Mouse (Mus musculus): ENCODE results near the gene Ppp1r8. TPM values are rescaled to one million over a fixed set of nuclear protein-coding genes. Genes with fewer than 3 reads are reported as not detected.

Ppp1r8 gene
- polyA plus RNA-seq, 1 experiment from 2014 or later: 60.4 TPM

DNA sequence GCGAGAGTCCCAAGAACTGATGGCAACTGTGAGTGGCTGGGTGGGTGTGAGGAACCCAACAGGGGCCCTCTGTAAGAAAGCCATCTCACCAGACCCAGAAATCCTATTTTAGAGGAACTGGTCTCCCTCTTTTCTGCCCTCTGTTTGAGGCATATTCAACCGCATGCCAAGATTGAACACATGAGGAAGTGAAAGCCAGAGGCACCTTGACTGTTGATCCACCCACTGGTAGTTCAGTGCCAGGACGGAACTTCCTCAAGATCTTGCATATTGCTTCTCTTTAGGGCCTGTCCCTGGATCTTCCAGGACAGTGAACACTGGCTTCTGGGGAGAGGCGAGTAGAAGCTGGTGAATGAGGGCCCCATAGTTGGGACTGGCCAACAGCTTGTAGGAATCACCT, 62.7 kb downstream of the Ppp1r8 start:
- H3K4me2 ChIP-seq: no peak overlapping the region
- peaks cover 45% of the 10 kb centered on the region for H3K36me3 ChIP-seq (ENCODE audit: insufficient read depth)
- no peaks in the 10 kb centered on the region for H3K4me1 ChIP-seq (ENCODE audit: insufficient read depth)
- H3K9ac ChIP-seq: no peak overlapping the region
- 86% methylated on average over 4 of the region's 4 CpGs for WGBS
- no peaks in the 10 kb centered on the region for H3K27me3 ChIP-seq (ENCODE audit: insufficient read depth, low read length)
- H3K4me3 ChIP-seq (ENCODE audit: low read depth, low read length): no peak overlapping the region
- no peak for ATAC-seq (ENCODE audit: insufficient read depth)
- H3K9me3 ChIP-seq (ENCODE audit: low read depth, low read length): no peaks in the 10 kb centered on the region
- TF ChIP-seq CTCF (IDR thresholded peaks at IDR 0.05; ENCODE audit: low read depth): no peak
- H3K27ac ChIP-seq (ENCODE audit: low read depth): no peak overlapping the region
- peak; percentile 26 for DNase-seq

DNA sequence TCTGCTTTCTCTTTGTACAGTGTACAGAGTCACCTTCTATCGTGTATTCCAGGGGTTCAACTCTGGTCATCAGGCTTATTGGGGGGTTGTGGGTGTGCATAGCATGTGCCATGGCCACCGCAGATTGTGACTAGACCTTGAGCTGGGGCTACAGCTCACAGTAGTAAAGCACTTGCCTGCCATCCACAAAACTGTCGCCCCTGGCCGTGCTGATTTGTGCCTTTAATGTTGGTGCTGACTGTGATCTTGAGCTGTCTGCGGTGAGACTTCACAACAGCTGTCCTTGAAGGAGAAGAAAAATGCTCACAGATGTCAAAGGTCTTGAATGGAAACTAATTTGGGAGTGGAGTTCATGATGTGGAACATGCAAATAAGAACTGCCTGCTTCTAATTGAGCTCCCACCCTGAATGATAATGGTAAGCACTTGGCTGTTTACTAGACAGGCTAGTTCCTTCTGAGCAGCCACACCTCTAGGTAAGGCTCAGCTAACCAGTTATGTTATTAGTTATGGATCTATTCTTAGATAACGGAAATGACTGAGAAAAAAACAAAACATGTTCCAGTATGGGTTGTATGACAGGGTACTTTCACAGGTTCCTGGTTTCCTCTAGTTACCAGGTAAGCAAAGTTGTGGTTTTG, 64.3 kb downstream of the Ppp1r8 start:
- DNase-seq (no peak), ATAC-seq (ENCODE audit: insufficient read depth) (no peak)
- 93% methylated on average over 6 of the region's 6 CpGs for whole genome bisulfite sequencing

More for the DNA sequence above, 64.3 kb downstream of the Ppp1r8 start:
- Histone ChIP-seq H3K4me1 (ENCODE audit: insufficient read depth) (no peaks in the 10 kb centered on the region), H3K27me3 (ENCODE audit: insufficient read depth, low read length) (no peaks in the 10 kb centered on the region), H3K4me3 (ENCODE audit: low read depth, low read length) (no peak overlapping the region), H3K9ac (no peak overlapping the region), H3K27ac (ENCODE audit: low read depth) (no peak overlapping the region), H3K36me3 (ENCODE audit: insufficient read depth) (peaks cover 61% of the 10 kb centered on the region), H3K9me3 (ENCODE audit: low read depth, low read length) (no peaks in the 10 kb centered on the region), H3K4me2 (no peak overlapping the region)
- TF ChIP-seq CTCF (IDR thresholded peaks at IDR 0.05; ENCODE audit: low read depth): no peak

Other genes starting within 250 kb of the Ppp1r8 start
- gene Eya3, start 204.2 kb downstream of the Ppp1r8 start, polyA plus RNA-seq (2014; fragmentation: Nextera tagmentation; extraction: Ambion mirVana): 29.5 and 31.6 TPM in 2 replicates
- 4.7 and 5.5 TPM in 2 replicates for gene Xkr8, start 110.6 kb downstream of the Ppp1r8 start, polyA plus RNA-seq (2014; fragmentation: Nextera tagmentation; extraction: Ambion mirVana)
- gene Smpdl3b, start 85.9 kb downstream of the Ppp1r8 start, polyA plus RNA-seq (2014; fragmentation: Nextera tagmentation; extraction: Ambion mirVana): 7.8 and 8.4 TPM in 2 replicates
- 127 and 129 TPM in 2 replicates for gene Rpa2, start 74.8 kb downstream of the Ppp1r8 start, polyA plus RNA-seq (2014; fragmentation: Nextera tagmentation; extraction: Ambion mirVana)
- gene Themis2, start 46.8 kb downstream of the Ppp1r8 start, polyA plus RNA-seq (2014; fragmentation: Nextera tagmentation; extraction: Ambion mirVana): 1.4 and 1.8 TPM in 2 replicates
- 67.4 and 68.0 TPM in 2 replicates for gene Stx12, start 41.3 kb upstream of the Ppp1r8 start, polyA plus RNA-seq (2014; fragmentation: Nextera tagmentation; extraction: Ambion mirVana)
- gene Fam76a, start 79.4 kb upstream of the Ppp1r8 start, polyA plus RNA-seq (2014; fragmentation: Nextera tagmentation; extraction: Ambion mirVana): 43.0 and 44.7 TPM in 2 replicates
- gene Fgr, start 130.9 kb upstream of the Ppp1r8 start, polyA plus RNA-seq (2014; fragmentation: Nextera tagmentation; extraction: Ambion mirVana): 0.46 and 0.66 TPM in 2 replicates
- gene Ahdc1, start 168.1 kb upstream of the Ppp1r8 start, polyA plus RNA-seq (2014; fragmentation: Nextera tagmentation; extraction: Ambion mirVana): 10.2 and 10.5 TPM in 2 replicates

Data from lung, embryonic 14.5 days (tissue).